Mouse (Mus musculus): ENCODE measurements around the gene Bcl3. TPM values are rescaled to one million over a fixed set of nuclear protein-coding genes. Genes with fewer than 3 reads are reported as not detected.

The Bcl3 gene
- polyA plus RNA-seq, 1 experiment from 2014 or later: 9.5 TPM

- DNase-seq (ENCODE audit: low spot score): peak; percentile 47
These were observed 52.2 kb downstream of the Bcl3 start for GRCm38 (mm10) chr7:19770375-19770754.

DNA sequence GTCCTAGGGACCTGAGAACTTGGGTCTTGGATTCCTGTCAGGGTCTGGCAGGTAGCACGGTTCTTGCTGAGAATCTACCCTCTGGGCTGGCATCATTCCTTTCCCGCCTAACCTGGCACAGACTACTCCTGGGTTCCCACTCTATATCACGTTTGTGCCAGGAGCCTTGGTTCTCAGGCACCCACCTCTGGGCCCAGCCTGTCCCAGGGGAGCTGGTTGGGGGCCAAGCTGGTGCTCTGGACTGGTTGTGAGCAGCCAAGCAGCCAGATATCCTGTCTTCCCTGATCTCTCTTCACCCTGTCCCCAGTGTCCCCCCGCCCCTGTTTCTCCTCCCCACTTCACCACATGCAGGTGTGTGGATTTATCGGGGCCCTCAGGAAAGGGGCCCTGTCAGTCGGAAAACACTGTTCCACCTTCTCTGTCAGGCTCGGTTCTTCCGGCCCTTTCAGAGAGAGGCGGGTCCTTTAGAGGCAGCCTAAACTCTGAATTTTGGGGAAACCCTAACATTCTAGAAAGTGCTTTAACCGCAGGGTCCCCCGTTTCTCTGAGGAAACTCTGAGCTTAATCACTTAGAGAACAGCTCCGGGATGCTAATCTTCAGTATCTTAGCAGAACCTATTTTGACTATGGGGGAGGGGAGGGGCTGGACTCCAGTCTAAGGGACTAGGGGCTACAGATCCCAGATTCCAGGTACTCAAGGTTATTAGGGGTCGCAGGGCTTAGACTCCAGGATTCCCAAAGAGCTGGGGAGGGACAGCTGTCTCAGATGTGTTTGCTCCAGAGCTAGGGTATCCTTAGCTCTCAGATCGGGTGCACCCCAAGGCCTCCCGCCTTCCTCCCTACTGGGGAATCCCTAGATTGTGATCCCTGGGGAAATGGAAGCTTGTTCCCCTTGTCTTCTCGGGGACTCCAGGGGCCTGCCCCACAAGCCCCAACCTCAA, 52.9 kb downstream of the Bcl3 start:
- peak; percentile 30 for DNase-seq (ENCODE audit: low spot score)

- DNase-seq (ENCODE audit: low spot score): no peak
These were observed 53.6 kb downstream of the Bcl3 start for GRCm38 (mm10) chr7:19769001-19769400.

DNA sequence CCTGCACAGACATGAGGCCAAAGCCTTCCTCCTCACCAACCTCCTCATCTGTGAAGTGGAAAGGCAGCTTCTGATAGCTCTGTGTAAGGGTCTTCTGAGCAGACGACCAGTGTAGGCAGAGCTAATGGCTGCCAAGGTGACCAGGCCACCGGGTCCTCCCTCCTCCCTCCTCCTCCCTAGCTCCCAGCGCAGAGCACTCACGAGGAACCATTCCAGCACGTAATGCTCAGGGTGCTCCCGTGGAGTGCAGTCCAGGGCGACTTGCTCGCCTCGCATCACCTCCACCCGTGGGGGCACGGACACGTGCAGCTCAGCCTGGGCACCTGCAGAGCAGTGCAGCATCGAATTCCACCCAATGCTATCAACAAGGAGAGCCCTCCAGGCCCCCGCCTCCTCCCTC, 54.3 kb downstream of the Bcl3 start:
- DNase-seq (ENCODE audit: low spot score): no peak

GRCm38 (mm10) chr7:19764581-19764980, 58.0 kb downstream of the Bcl3 start:
- no peak for DNase-seq (ENCODE audit: low spot score)

- DNase-seq (ENCODE audit: low spot score): no peak
These were observed 58.6 kb downstream of the Bcl3 start for GRCm38 (mm10) chr7:19763829-19764477.

DNA sequence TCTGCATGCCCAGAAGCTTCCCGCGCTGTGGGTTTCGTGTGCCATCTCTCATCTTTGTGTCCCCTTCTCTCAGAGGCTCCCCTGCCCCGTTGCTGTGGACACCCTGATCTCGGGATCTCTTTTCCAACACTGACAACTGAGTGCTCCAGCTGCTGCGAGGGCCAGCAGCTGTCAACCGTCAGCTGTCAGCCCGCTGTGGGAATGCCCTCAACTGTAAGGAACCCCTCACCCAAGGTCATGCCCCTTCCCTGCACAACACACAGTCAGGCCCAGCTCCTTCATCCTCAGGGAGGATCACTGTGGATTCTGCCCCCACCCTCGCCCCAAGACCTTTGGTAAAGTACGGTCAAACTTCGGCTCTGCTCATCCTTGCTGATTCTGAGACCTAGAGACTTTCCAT, 60.3 kb downstream of the Bcl3 start:
- DNase-seq (ENCODE audit: low spot score): no peak

DNA sequence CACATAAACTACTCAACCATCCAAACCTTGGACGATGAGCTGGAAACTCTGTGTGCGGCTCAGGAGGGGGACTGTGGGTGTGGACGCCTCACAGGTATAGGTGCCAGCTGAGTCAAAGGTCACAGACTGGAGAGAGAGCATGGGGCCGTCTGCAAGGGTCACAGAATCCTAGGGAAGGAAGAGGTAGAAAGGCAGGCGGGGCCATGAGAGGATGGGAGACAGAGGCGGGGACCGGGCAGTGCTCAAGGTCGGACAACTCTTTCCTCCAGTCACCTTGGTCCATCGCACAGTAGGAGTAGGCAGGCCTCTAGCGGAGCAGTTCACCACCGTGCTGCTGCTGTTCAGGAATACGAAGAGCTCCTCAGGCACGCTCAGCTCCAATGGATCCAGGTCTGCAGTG, 62.5 kb downstream of the Bcl3 start:
- no peak for DNase-seq (ENCODE audit: low spot score)

GRCm38 (mm10) chr7:19758623-19759022, 63.9 kb downstream of the Bcl3 start:
- no peak for DNase-seq (ENCODE audit: low spot score)

Other genes with a start within 250 kb of the Bcl3 start
- gene Zfp296, start 245.5 kb downstream of the Bcl3 start, polyA plus RNA-seq (2015; fragmentation: Nextera tagmentation; extraction: Ambion mirVana): 1.5 and 2.0 TPM in 2 replicates
- 133 and 134 TPM in 2 replicates for gene Gemin7, start 245.2 kb downstream of the Bcl3 start, polyA plus RNA-seq (2015; fragmentation: Nextera tagmentation; extraction: Ambion mirVana)
- 35.2 and 41.3 TPM in 2 replicates for gene Clasrp, start 218.3 kb downstream of the Bcl3 start, polyA plus RNA-seq (2015; fragmentation: Nextera tagmentation; extraction: Ambion mirVana)
- 37.2 and 38.0 TPM in 2 replicates for gene Relb, start 193.3 kb downstream of the Bcl3 start, polyA plus RNA-seq (2015; fragmentation: Nextera tagmentation; extraction: Ambion mirVana)
- gene Clptm1, start 157.7 kb downstream of the Bcl3 start, polyA plus RNA-seq (2015; fragmentation: Nextera tagmentation; extraction: Ambion mirVana): 57.5 and 66.6 TPM in 2 replicates
- 3.4 and 3.8 TPM in 2 replicates for gene Apoc2, start 144.8 kb downstream of the Bcl3 start, polyA plus RNA-seq (2015; fragmentation: Nextera tagmentation; extraction: Ambion mirVana)
- 0.59 TPM in 1 of 2 replicates, not detected in the other for gene Gm44805, start 141.3 kb downstream of the Bcl3 start, polyA plus RNA-seq (2015; fragmentation: Nextera tagmentation; extraction: Ambion mirVana)
- gene Apoc4, start 141.3 kb downstream of the Bcl3 start, polyA plus RNA-seq (2015; fragmentation: Nextera tagmentation; extraction: Ambion mirVana): 0.29 and 0.75 TPM in 2 replicates
- 21.1 and 21.3 TPM in 2 replicates for gene Apoc1, start 130.1 kb downstream of the Bcl3 start, polyA plus RNA-seq (2015; fragmentation: Nextera tagmentation; extraction: Ambion mirVana)
- 624 and 627 TPM in 2 replicates for gene Apoe, start 123.6 kb downstream of the Bcl3 start, polyA plus RNA-seq (2015; fragmentation: Nextera tagmentation; extraction: Ambion mirVana)
- 132 and 140 TPM in 2 replicates for gene Tomm40, start 107.3 kb downstream of the Bcl3 start, polyA plus RNA-seq (2015; fragmentation: Nextera tagmentation; extraction: Ambion mirVana)
- 7.0 and 7.1 TPM in 2 replicates for gene Nectin2, start 72.3 kb downstream of the Bcl3 start, polyA plus RNA-seq (2015; fragmentation: Nextera tagmentation; extraction: Ambion mirVana)
- gene Bcam, start 51.8 kb downstream of the Bcl3 start, polyA plus RNA-seq (2015; fragmentation: Nextera tagmentation; extraction: Ambion mirVana): 29.7 and 30.9 TPM in 2 replicates
- gene Cblc, start 26.0 kb downstream of the Bcl3 start, polyA plus RNA-seq (2015; fragmentation: Nextera tagmentation; extraction: Ambion mirVana): 2.6 and 4.2 TPM in 2 replicates
- gene Gm19345, start 29.2 kb upstream of the Bcl3 start, polyA plus RNA-seq (2015; fragmentation: Nextera tagmentation; extraction: Ambion mirVana): not detected in 2 replicates
- 0.46 and 0.59 TPM in 2 replicates for gene Ceacam16, start 38.5 kb upstream of the Bcl3 start, polyA plus RNA-seq (2015; fragmentation: Nextera tagmentation; extraction: Ambion mirVana)
- gene Ceacam19, start 65.2 kb upstream of the Bcl3 start, polyA plus RNA-seq (2015; fragmentation: Nextera tagmentation; extraction: Ambion mirVana): 0.10 and 0.14 TPM in 2 replicates
- 33.7 and 52.4 TPM in 2 replicates for gene Pvr, start 98.4 kb upstream of the Bcl3 start, polyA plus RNA-seq (2015; fragmentation: Nextera tagmentation; extraction: Ambion mirVana)
- gene Igsf23, start 128.0 kb upstream of the Bcl3 start, polyA plus RNA-seq (2015; fragmentation: Nextera tagmentation; extraction: Ambion mirVana): 14.8 and 15.5 TPM in 2 replicates
- 0.06 TPM in 1 of 2 replicates, not detected in the other for gene Ceacam20, start 142.6 kb upstream of the Bcl3 start, polyA plus RNA-seq (2015; fragmentation: Nextera tagmentation; extraction: Ambion mirVana)
- not detected in 2 replicates for gene Nlrp9b, start 168.7 kb upstream of the Bcl3 start, polyA plus RNA-seq (2015; fragmentation: Nextera tagmentation; extraction: Ambion mirVana)

Measured in thymus, postnatal 0 days (tissue).